Mouse (Mus musculus): ENCODE measurements at regions not wholly inside any gene's neighbourhood (a gene's known extent, or its start where the extent isn't known, plus 50 kb on each side); places are given as distances from the start of the nearest gene placed in this dataset.
A peak's percentile ranks its signal among the peaks of the same experiment; 100 is the strongest.

GRCm38 (mm10) chr8:35183423-35183822 lies 582.2 kb upstream of the Gm19410 start:
- DNase-seq (ENCODE audit: low spot score) (no peak), ATAC-seq (replicated peaks; ENCODE audit: low FRiP score) (no peak)
- H3K4me2 ChIP-seq (ENCODE audit: low read depth, low read length, severe bottlenecking): no peak overlapping the region
- H3K9me3 ChIP-seq (ENCODE audit: control insufficient read depth, low read length): no peaks in the 10 kb centered on the region
- WGBS: 94% methylated on average over 14 of the region's 14 CpGs
- H3K27me3 ChIP-seq (ENCODE audit: control insufficient read depth, insufficient read depth, low read length): no peaks in the 10 kb centered on the region
- no peak overlapping the region for H3K9ac ChIP-seq (ENCODE audit: low read length)
- no peak overlapping the region for H3K27ac ChIP-seq (ENCODE audit: low read depth, low read length)
- H3K4me1 ChIP-seq (replicated peaks; ENCODE audit: control insufficient read depth, insufficient read depth, low read length): no peaks in the 10 kb centered on the region
- no peak overlapping the region for H3K4me3 ChIP-seq (ENCODE audit: low read depth, low read length)
- H3K36me3 ChIP-seq (ENCODE audit: control insufficient read depth, insufficient read depth, low read length): no peaks in the 10 kb centered on the region

GRCm38 (mm10) chr8:35185165-35185564 lies 580.4 kb upstream of the Gm19410 start:
- H3K9ac ChIP-seq (ENCODE audit: low read length): no peak overlapping the region

GRCm38 (mm10) chr8:35188531-35188930 lies 577.1 kb upstream of the Gm19410 start:
- Histone ChIP-seq H3K27me3 (ENCODE audit: control insufficient read depth, insufficient read depth, low read length) (no peaks in the 10 kb centered on the region), H3K9me3 (ENCODE audit: control insufficient read depth, low read length) (no peaks in the 10 kb centered on the region), H3K9ac (ENCODE audit: low read length) (no peak overlapping the region), H3K4me1 (replicated peaks; ENCODE audit: control insufficient read depth, insufficient read depth, low read length) (no peaks in the 10 kb centered on the region), H3K4me2 (ENCODE audit: low read depth, low read length, severe bottlenecking) (no peak overlapping the region), H3K4me3 (ENCODE audit: low read depth, low read length) (no peak overlapping the region), H3K27ac (ENCODE audit: low read depth, low read length) (no peak overlapping the region), H3K36me3 (ENCODE audit: control insufficient read depth, insufficient read depth, low read length) (no peaks in the 10 kb centered on the region)
- ATAC-seq (replicated peaks; ENCODE audit: low FRiP score) (no peak), DNase-seq (ENCODE audit: low spot score) (no peak)
- 91% methylated on average over 8 of the region's 8 CpGs for WGBS

More at GRCm38 (mm10) chr8:35185165-35185564, 580.4 kb upstream of the Gm19410 start:
- no peak for ATAC-seq (replicated peaks; ENCODE audit: low FRiP score)
- DNase-seq (ENCODE audit: low spot score): no peak
- Histone ChIP-seq H3K4me1 (replicated peaks; ENCODE audit: control insufficient read depth, insufficient read depth, low read length) (no peaks in the 10 kb centered on the region), H3K27me3 (ENCODE audit: control insufficient read depth, insufficient read depth, low read length) (no peaks in the 10 kb centered on the region), H3K27ac (ENCODE audit: low read depth, low read length) (no peak overlapping the region), H3K36me3 (ENCODE audit: control insufficient read depth, insufficient read depth, low read length) (no peaks in the 10 kb centered on the region), H3K4me3 (ENCODE audit: low read depth, low read length) (no peak overlapping the region), H3K4me2 (ENCODE audit: low read depth, low read length, severe bottlenecking) (no peak overlapping the region), H3K9me3 (ENCODE audit: control insufficient read depth, low read length) (no peaks in the 10 kb centered on the region)
- 77% methylated on average over 10 of the region's 10 CpGs for WGBS

GRCm38 (mm10) chr8:35189695-35190094 lies 575.9 kb upstream of the Gm19410 start:
- no peaks in the 10 kb centered on the region for H3K27me3 ChIP-seq (ENCODE audit: control insufficient read depth, insufficient read depth, low read length)
- ATAC-seq (replicated peaks; ENCODE audit: low FRiP score) (no peak), DNase-seq (ENCODE audit: low spot score) (no peak)
- no peaks in the 10 kb centered on the region for H3K36me3 ChIP-seq (ENCODE audit: control insufficient read depth, insufficient read depth, low read length)
- no peak overlapping the region for H3K9ac ChIP-seq (ENCODE audit: low read length)
- no peak overlapping the region for H3K4me2 ChIP-seq (ENCODE audit: low read depth, low read length, severe bottlenecking)
- H3K9me3 ChIP-seq (ENCODE audit: control insufficient read depth, low read length): no peaks in the 10 kb centered on the region
- no peak overlapping the region for H3K4me3 ChIP-seq (ENCODE audit: low read depth, low read length)
- no peak overlapping the region for H3K27ac ChIP-seq (ENCODE audit: low read depth, low read length)
- 93% methylated on average over 16 of the region's 16 CpGs for WGBS
- H3K4me1 ChIP-seq (replicated peaks; ENCODE audit: control insufficient read depth, insufficient read depth, low read length): no peaks in the 10 kb centered on the region

GRCm38 (mm10) chr8:35192515-35192914 lies 573.1 kb upstream of the Gm19410 start:
- DNase-seq (ENCODE audit: low spot score): no peak
- Histone ChIP-seq H3K27me3 (ENCODE audit: control insufficient read depth, insufficient read depth, low read length) (no peaks in the 10 kb centered on the region), H3K4me2 (ENCODE audit: low read depth, low read length, severe bottlenecking) (no peak overlapping the region), H3K9me3 (ENCODE audit: control insufficient read depth, low read length) (no peaks in the 10 kb centered on the region), H3K4me1 (replicated peaks; ENCODE audit: control insufficient read depth, insufficient read depth, low read length) (peaks cover 2% of the 10 kb centered on the region), H3K36me3 (ENCODE audit: control insufficient read depth, insufficient read depth, low read length) (no peaks in the 10 kb centered on the region), H3K27ac (ENCODE audit: low read depth, low read length) (no peak overlapping the region), H3K9ac (ENCODE audit: low read length) (no peak overlapping the region), H3K4me3 (ENCODE audit: low read depth, low read length) (no peak overlapping the region)
- no peak for ATAC-seq (replicated peaks; ENCODE audit: low FRiP score)
- WGBS: 32% methylated on average over 3 of the region's 3 CpGs

GRCm38 (mm10) chr8:35193771-35194170 lies 571.8 kb upstream of the Gm19410 start:
- DNase-seq (ENCODE audit: low spot score) (no peak), ATAC-seq (replicated peaks; ENCODE audit: low FRiP score) (no peak)
- Histone ChIP-seq H3K36me3 (ENCODE audit: control insufficient read depth, insufficient read depth, low read length) (no peaks in the 10 kb centered on the region), H3K4me1 (replicated peaks; ENCODE audit: control insufficient read depth, insufficient read depth, low read length) (peaks cover 2% of the 10 kb centered on the region), H3K9me3 (ENCODE audit: control insufficient read depth, low read length) (no peaks in the 10 kb centered on the region), H3K27me3 (ENCODE audit: control insufficient read depth, insufficient read depth, low read length) (no peaks in the 10 kb centered on the region), H3K9ac (ENCODE audit: low read length) (no peak overlapping the region), H3K27ac (ENCODE audit: low read depth, low read length) (no peak overlapping the region), H3K4me2 (ENCODE audit: low read depth, low read length, severe bottlenecking) (no peak overlapping the region), H3K4me3 (ENCODE audit: low read depth, low read length) (no peak overlapping the region)
- WGBS: 45% methylated on average over 1 of the region's 1 CpGs

- Histone ChIP-seq H3K9me3 (ENCODE audit: control insufficient read depth, low read length) (no peaks in the 10 kb centered on the region), H3K4me3 (ENCODE audit: low read depth, low read length) (no peak overlapping the region), H3K27me3 (ENCODE audit: control insufficient read depth, insufficient read depth, low read length) (no peaks in the 10 kb centered on the region), H3K9ac (ENCODE audit: low read length) (no peak overlapping the region), H3K36me3 (ENCODE audit: control insufficient read depth, insufficient read depth, low read length) (no peaks in the 10 kb centered on the region), H3K4me2 (ENCODE audit: low read depth, low read length, severe bottlenecking) (no peak overlapping the region), H3K4me1 (replicated peaks; ENCODE audit: control insufficient read depth, insufficient read depth, low read length) (peaks cover 2% of the 10 kb centered on the region), H3K27ac (ENCODE audit: low read depth, low read length) (no peak overlapping the region)
- WGBS: 11% methylated on average over 4 of the region's 4 CpGs
- DNase-seq (ENCODE audit: low spot score): peak; percentile 64
- ATAC-seq (replicated peaks; ENCODE audit: low FRiP score): peak; percentile 89
These were observed 569.4 kb upstream of the Gm19410 start for GRCm38 (mm10) chr8:35196189-35196588.

GRCm38 (mm10) chr8:35198766-35199165 lies 566.8 kb upstream of the Gm19410 start:
- no peak for ATAC-seq (replicated peaks; ENCODE audit: low FRiP score)
- no peaks in the 10 kb centered on the region for H3K27me3 ChIP-seq (ENCODE audit: control insufficient read depth, insufficient read depth, low read length)
- H3K4me1 ChIP-seq (replicated peaks; ENCODE audit: control insufficient read depth, insufficient read depth, low read length): peaks cover 2% of the 10 kb centered on the region
- no peaks in the 10 kb centered on the region for H3K9me3 ChIP-seq (ENCODE audit: control insufficient read depth, low read length)
- WGBS: 54% methylated on average over 2 of the region's 2 CpGs
- H3K36me3 ChIP-seq (ENCODE audit: control insufficient read depth, insufficient read depth, low read length): no peaks in the 10 kb centered on the region
- no peak overlapping the region for H3K4me3 ChIP-seq (ENCODE audit: low read depth, low read length)
- H3K4me2 ChIP-seq (ENCODE audit: low read depth, low read length, severe bottlenecking): no peak overlapping the region
- DNase-seq (ENCODE audit: low spot score): no peak
- no peak overlapping the region for H3K27ac ChIP-seq (ENCODE audit: low read depth, low read length)
- H3K9ac ChIP-seq (ENCODE audit: low read length): no peak overlapping the region

GRCm38 (mm10) chr8:35201416-35201815 lies 564.2 kb upstream of the Gm19410 start:
- H3K4me3 ChIP-seq (ENCODE audit: low read depth, low read length): no peak overlapping the region
- no peak overlapping the region for H3K4me2 ChIP-seq (ENCODE audit: low read depth, low read length, severe bottlenecking)
- H3K36me3 ChIP-seq (ENCODE audit: control insufficient read depth, insufficient read depth, low read length): no peaks in the 10 kb centered on the region
- no peaks in the 10 kb centered on the region; the same call in 1 of the 2 replicates for H3K4me1 ChIP-seq (replicated peaks; ENCODE audit: control insufficient read depth, insufficient read depth, low read length)
- H3K9ac ChIP-seq (ENCODE audit: low read length): no peak overlapping the region
- no peak for ATAC-seq (replicated peaks; ENCODE audit: low FRiP score)
- H3K9me3 ChIP-seq (ENCODE audit: control insufficient read depth, low read length): no peaks in the 10 kb centered on the region
- no peaks in the 10 kb centered on the region for H3K27me3 ChIP-seq (ENCODE audit: control insufficient read depth, insufficient read depth, low read length)
- no peak for DNase-seq (ENCODE audit: low spot score)
- WGBS: 72% methylated on average over 12 of the region's 12 CpGs
- H3K27ac ChIP-seq (ENCODE audit: low read depth, low read length): no peak overlapping the region
